Mouse (Mus musculus) myocyte (in vitro differentiated cells): Measurements from ENCODE around the gene Spag9.

ENCODE experiments used
- CEBPB ChIP-seq: IDR thresholded peaks from 2 replicates; pipeline ENCODE4 v1.6.1; 2011; ENCODE audit warnings: mild to moderate bottlenecking, moderate library complexity; ENCODE audit not compliant: poor library complexity, insufficient read depth, severe bottlenecking
- MAX ChIP-seq: IDR thresholded peaks from one replicate; pipeline ENCODE4 v1.6.1; 2011; ENCODE audit warnings: low read depth, mild to moderate bottlenecking, control low read depth
- MYOD1 ChIP-seq, 3 experiments: IDR thresholded peaks; one replicate each; pipeline ENCODE4 v1.6.1; 2011; ENCODE audit warnings: control low read depth in 2 of 3, low read depth in 2 of 3, mild to moderate bottlenecking in 2 of 3, moderate library complexity in 1 of 3; ENCODE audit not compliant: insufficient read length in 2 of 3, control insufficient read depth in 1 of 3
- MYOG ChIP-seq, 3 experiments: IDR thresholded peaks; one replicate each; pipeline ENCODE4 v1.6.1; 2011; ENCODE audit warnings: control low read depth in 2 of 3, low read depth in 2 of 3, mild to moderate bottlenecking in 2 of 3; ENCODE audit not compliant: insufficient read length in 2 of 3, control insufficient read depth in 1 of 3, insufficient read depth in 1 of 3
- POLR2A ChIP-seq: IDR thresholded peaks from one replicate; pipeline ENCODE4 v1.6.1; 2011; ENCODE audit warnings: low read depth, mild to moderate bottlenecking, control low read depth, moderate library complexity; ENCODE audit not compliant: insufficient read length
- POLR2AphosphoS2 ChIP-seq: IDR thresholded peaks from one replicate; pipeline ENCODE4 v1.6.1; 2011; ENCODE audit warnings: low read depth, control low read depth; ENCODE audit not compliant: insufficient read length
- REST ChIP-seq: IDR thresholded peaks from one replicate; pipeline ENCODE4 v1.6.1; 2011; ENCODE audit warnings: mild to moderate bottlenecking, control low read depth, moderate library complexity; ENCODE audit not compliant: insufficient read depth, insufficient read length
- SRF ChIP-seq: IDR thresholded peaks from one replicate; pipeline ENCODE4 v1.6.1; 2011; ENCODE audit warnings: low read depth; ENCODE audit not compliant: control insufficient read depth, insufficient read length
- TCF12 ChIP-seq: IDR thresholded peaks from one replicate; pipeline ENCODE4 v1.6.1; 2011; ENCODE audit warnings: mild to moderate bottlenecking, control low read depth; ENCODE audit not compliant: poor library complexity, insufficient read depth, severe bottlenecking
- TCF3 ChIP-seq: IDR thresholded peaks from one replicate; pipeline ENCODE4 v1.6.1; 2011; ENCODE audit warnings: low read depth, control low read depth; ENCODE audit not compliant: insufficient read length
- USF1 ChIP-seq: IDR thresholded peaks from one replicate; pipeline ENCODE4 v1.6.1; 2011; ENCODE audit warnings: low read depth, mild to moderate bottlenecking, control low read depth, moderate library complexity

DNA sequence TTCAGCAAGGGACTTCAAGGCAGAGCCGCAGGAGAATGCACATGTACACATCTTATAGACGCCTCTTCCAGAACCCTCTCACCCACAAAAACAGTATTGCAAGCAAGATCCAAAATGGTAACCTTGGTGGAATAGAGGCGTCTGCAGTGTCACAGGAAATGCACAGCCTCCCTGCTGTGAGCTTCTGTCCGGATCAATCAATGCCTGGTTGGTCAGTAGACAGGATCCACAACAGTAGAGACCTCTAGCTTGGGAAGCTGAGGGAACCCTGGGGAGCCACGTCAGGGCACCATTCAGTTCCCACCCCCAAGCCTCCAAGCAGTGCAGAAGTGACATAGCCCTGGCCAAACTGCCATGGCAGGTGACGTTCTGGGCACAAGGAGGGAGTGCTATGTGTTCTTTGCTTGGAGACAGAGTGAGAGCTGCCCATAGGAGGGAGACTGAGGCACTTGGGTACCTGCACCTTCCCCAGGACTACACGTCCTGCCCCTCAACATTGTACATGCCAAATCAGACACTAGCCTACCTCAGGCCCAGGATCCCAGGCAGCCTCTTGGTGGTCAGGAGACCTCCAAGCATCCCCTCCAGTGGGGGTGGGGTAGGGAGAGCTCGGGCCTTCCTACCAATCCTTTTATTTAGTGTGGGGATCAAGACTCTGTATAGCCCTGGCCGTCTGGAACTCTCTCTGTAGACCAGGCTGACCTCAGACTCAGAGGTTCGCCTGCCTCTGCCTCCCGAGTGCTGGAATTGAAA is 151.0 kb downstream of the Spag9 start:
- TF ChIP-seq REST (no peak), CEBPB (no peak), MAX (no peak), POLR2A (no peak), USF1 (no peak), MYOG (IDR thresholded peaks at IDR 0.05; ENCODE audit: control insufficient read depth in 1 of 3, insufficient read depth in 1 of 3, insufficient read length in 2 of 3, low read depth in 2 of 3) (no peak), TCF12 (no peak), SRF (no peak), POLR2AphosphoS2 (no peak), MYOD1 (IDR thresholded peaks at IDR 0.05; ENCODE audit: control insufficient read depth in 1 of 3, insufficient read length in 2 of 3, low read depth in 2 of 3) (no peak), TCF3 (no peak)
